Mouse (Mus musculus) CH12.LX (cell line): ENCODE results near the gene Tmem171. TPM values are rescaled to one million over a fixed set of nuclear protein-coding genes. Genes with fewer than 3 reads are reported as not detected.

Source experiments
- DNase-seq: peaks from one replicate; pipeline ENCODE4 v3.0.0-alpha.2; 2013; ENCODE audit errors: extremely low read depth
- H3K27ac ChIP-seq: 2 replicates; pipeline ENCODE4 v1.5.1; 2012; ENCODE audit warnings: low read depth, mild to moderate bottlenecking, control low read depth, moderate library complexity; ENCODE audit not compliant: insufficient read depth
- H3K27me3 ChIP-seq: replicated peaks from 2 replicates; pipeline ENCODE3; 2012; ENCODE audit warnings: inconsistent platforms
- H3K36me3 ChIP-seq, 2 experiments: replicated peaks in 1 of 2; 2 replicates each; pipeline versions ENCODE3 to v1.6.1; 2012; ENCODE audit warnings: inconsistent platforms in 1 of 2, low read length in 1 of 2, mild to moderate bottlenecking in 1 of 2, mixed read lengths in 1 of 2, moderate library complexity in 1 of 2; ENCODE audit not compliant: control insufficient read depth in 1 of 2, insufficient read depth in 1 of 2
- H3K4me1 ChIP-seq, 2 experiments: 2 replicates each; pipeline ENCODE4 v1.6.1; 2012; ENCODE audit warnings: inconsistent platforms in 1 of 2, moderate library complexity in 1 of 2; ENCODE audit not compliant: insufficient read depth in 2 of 2, control insufficient read depth in 1 of 2
- H3K4me2 ChIP-seq: 2 replicates; pipeline ENCODE4 v1.6.1; 2012; ENCODE audit warnings: low read depth, mild to moderate bottlenecking, control low read depth; ENCODE audit not compliant: poor library complexity, insufficient read depth, severe bottlenecking
- H3K4me3 ChIP-seq, 3 experiments: fragments of 150-350 bp in 1 of 3; sonication (generic) in 1 of 3; replicated peaks in 1 of 3; 2 replicates each; pipeline versions ENCODE3 to v1.5.1; 2011 to 2012; ENCODE audit warnings: low read depth in 2 of 3, low read length in 2 of 3, mild to moderate bottlenecking in 2 of 3, moderate library complexity in 2 of 3, control low read depth in 1 of 3, improper control_type of control experiment in 1 of 3, inconsistent platforms in 1 of 3, mixed read lengths in 1 of 3; ENCODE audit not compliant: poor library complexity in 1 of 3
- H3K79me2 ChIP-seq: replicated peaks from 2 replicates; pipeline ENCODE4 v1.6.1; 2012; ENCODE audit warnings: mild to moderate bottlenecking, moderate library complexity; ENCODE audit not compliant: control insufficient read depth, poor library complexity, insufficient read depth, severe bottlenecking; ENCODE audit errors: extremely low read depth
- H3K9ac ChIP-seq: 2 replicates; pipeline ENCODE4 v1.6.1; 2012; ENCODE audit warnings: low read depth, mild to moderate bottlenecking, control low read depth, moderate library complexity; ENCODE audit not compliant: insufficient read depth
- H3K9me3 ChIP-seq: replicated peaks from 2 replicates; pipeline ENCODE3; 2012; ENCODE audit warnings: low read length, inconsistent platforms, mixed read lengths
- BHLHE40 ChIP-seq: IDR thresholded peaks from 2 replicates; pipeline ENCODE4 v1.6.1; 2011; ENCODE audit warnings: mild to moderate bottlenecking, low read depth, low read length, improper control_type of control experiment
- CHD1 ChIP-seq: IDR thresholded peaks from 2 replicates; pipeline ENCODE4 v1.6.1; 2012; ENCODE audit warnings: low read depth, low read length, improper control_type of control experiment, inconsistent platforms
- E2F4 ChIP-seq: IDR thresholded peaks from 2 replicates; pipeline ENCODE4 v1.6.1; 2011; ENCODE audit warnings: low read depth, low read length, improper control_type of control experiment; ENCODE audit not compliant: insufficient replicate concordance
- GABPA ChIP-seq: IDR thresholded peaks from 2 replicates; pipeline ENCODE4 v1.6.1; 2012; ENCODE audit warnings: low read depth, low read length, improper control_type of control experiment, inconsistent platforms; ENCODE audit not compliant: insufficient replicate concordance
- HCFC1 ChIP-seq: IDR thresholded peaks from 2 replicates; pipeline ENCODE4 v1.6.1; 2012; ENCODE audit warnings: low read depth, mild to moderate bottlenecking, inconsistent platforms, low read length, improper control_type of control experiment
- IRF4 ChIP-seq: IDR thresholded peaks from 2 replicates; pipeline ENCODE4 v1.6.1; 2014; ENCODE audit warnings: low read depth, mild to moderate bottlenecking, inconsistent platforms, low read length, improper control_type of control experiment
- JUN ChIP-seq: IDR thresholded peaks from 2 replicates; pipeline ENCODE4 v1.6.1; 2011; ENCODE audit warnings: low read depth, mild to moderate bottlenecking, low read length, improper control_type of control experiment, moderate library complexity; ENCODE audit not compliant: insufficient read depth
- JUND ChIP-seq: conservative IDR thresholded peaks from 2 replicates; pipeline ENCODE4 v1.6.1; 2011; ENCODE audit warnings: low read depth, low read length, improper control_type of control experiment
- KAT2A ChIP-seq: IDR thresholded peaks from 2 replicates; pipeline ENCODE4 v1.6.1; 2012; ENCODE audit warnings: low read length, improper control_type of control experiment, inconsistent platforms; ENCODE audit not compliant: insufficient replicate concordance
- MAX ChIP-seq: IDR thresholded peaks from 2 replicates; pipeline ENCODE4 v1.6.1; 2011; ENCODE audit warnings: low read length, improper control_type of control experiment
- MAZ ChIP-seq: IDR thresholded peaks from 2 replicates; pipeline ENCODE4 v1.6.1; 2012; ENCODE audit warnings: low read depth, mild to moderate bottlenecking, inconsistent platforms, low read length, improper control_type of control experiment, moderate library complexity
- MXI1 ChIP-seq: IDR thresholded peaks from 2 replicates; pipeline ENCODE4 v1.6.1; 2011; ENCODE audit warnings: mild to moderate bottlenecking, low read depth, low read length, improper control_type of control experiment
- NELFE ChIP-seq: IDR thresholded peaks from 2 replicates; pipeline ENCODE4 v1.6.1; 2011; ENCODE audit warnings: low read depth, low read length, improper control_type of control experiment
- NRF1 ChIP-seq: IDR thresholded peaks from 2 replicates; pipeline ENCODE4 v1.6.1; 2014; ENCODE audit warnings: low read depth, mild to moderate bottlenecking, inconsistent platforms, low read length, improper control_type of control experiment, moderate library complexity
- POLR2AphosphoS2 ChIP-seq: IDR thresholded peaks from 2 replicates; pipeline ENCODE4 v1.6.1; 2011; ENCODE audit warnings: low read depth, low read length, improper control_type of control experiment
- RAD21 ChIP-seq: IDR thresholded peaks from 2 replicates; pipeline ENCODE4 v1.6.1; 2011; ENCODE audit warnings: low read depth, mild to moderate bottlenecking, low read length, improper control_type of control experiment, moderate library complexity
- SIN3A ChIP-seq: IDR thresholded peaks from 2 replicates; pipeline ENCODE4 v1.6.1; 2012; ENCODE audit warnings: low read length, improper control_type of control experiment, inconsistent platforms
- SMC3 ChIP-seq: IDR thresholded peaks from 2 replicates; pipeline ENCODE4 v1.6.1; 2011; ENCODE audit warnings: low read depth, low read length, improper control_type of control experiment
- TBP ChIP-seq: conservative IDR thresholded peaks from 2 replicates; pipeline ENCODE4 v1.6.1; 2011; ENCODE audit warnings: low read depth, low read length, improper control_type of control experiment
- UBTF ChIP-seq: IDR thresholded peaks from 2 replicates; pipeline ENCODE4 v1.6.1; 2012; ENCODE audit warnings: low read depth, mild to moderate bottlenecking, inconsistent platforms, low read length, improper control_type of control experiment, moderate library complexity
- USF2 ChIP-seq: conservative IDR thresholded peaks from 2 replicates; pipeline ENCODE4 v1.6.1; 2011; ENCODE audit warnings: low read depth, low read length, improper control_type of control experiment
- ZKSCAN1 ChIP-seq: IDR thresholded peaks from 2 replicates; pipeline ENCODE4 v1.6.1; 2012; ENCODE audit warnings: low read depth, inconsistent platforms, low read length, improper control_type of control experiment, borderline replicate concordance
- dilution Hi-C: fragments of 300-500 bp; cut with MboI; formaldehyde crosslinking; loops from 2 replicates; pipeline ENCODE4 v1.14.3; 2020; ENCODE audit warnings: low sequenced_read_pairs; ENCODE audit not compliant: extremely low pct_unique_long_range_greater_than_20kb, extremely low pct_ligation_motif_present
- in situ Hi-C: fragments of 300-500 bp; cut with MboI; formaldehyde crosslinking; loops from 3 replicates; pipeline ENCODE4 v1.14.3; 2019; ENCODE audit warnings: low sequenced_read_pairs, low pct_ligation_motif_present, low pct_unique_long_range_greater_than_20kb, mixed read lengths
- polyA plus RNA-seq: library from polyadenylated mRNA; unstranded; fragments of >175 nt; gene quantifications from 2 replicates; pipeline ENCODE4 v1.2.1, GENCODE M21; 2012; ENCODE audit warnings: low read depth; ENCODE audit not compliant: insufficient read length
- total RNA-seq, 2 experiments: library from RNA; depleted of rRNA; stranded (reverse); fragments of 300-350 nt in 1 of 2; fragments of >200 nt in 1 of 2; gene quantifications; 2 replicates each; pipeline ENCODE4 v1.2.3; 2012 to 2014

Gene Tmem171
- total and polyA plus RNA-seq, 3 experiments: not detected

- H3K9ac ChIP-seq: no peak overlapping the region
- peaks cover 0 to 33% of the 10 kb centered on the region in 2 experiments; a peak in 2 of 4 replicates for H3K4me1 ChIP-seq
- H3K36me3 ChIP-seq: no peaks in the 10 kb centered on the region
- no peak overlapping the region for H3K4me2 ChIP-seq
- H3K79me2 ChIP-seq: no peaks in the 10 kb centered on the region
- H3K27ac ChIP-seq: no peak overlapping the region
- no peak for DNase-seq
- H3K9me3 ChIP-seq: no peaks in the 10 kb centered on the region
- dilution Hi-C loops (no loop called here), in situ Hi-C loops (no loop called here)
- H3K27me3 ChIP-seq: no peaks in the 10 kb centered on the region
- H3K4me3 ChIP-seq: no peak overlapping the region
- TF ChIP-seq POLR2AphosphoS2 (no peak), USF2 (no peak), ZKSCAN1 (no peak), NRF1 (no peak), NELFE (no peak)
These were observed 6.7 kb downstream of the Tmem171 start for GRCm38 (mm10) chr13:98687931-98688330.

GRCm38 (mm10) chr13:98684144-98684900 lies 10.3 kb downstream of the Tmem171 start:
- H3K27ac ChIP-seq: no peak overlapping the region
- TF ChIP-seq CHD1 (no peak), BHLHE40 (peak; percentile 36; the same call in 1 of the 2 replicates)
- TF ChIP-seq, all 38 proteins: peak for 1
- Histone ChIP-seq H3K4me1 (peaks cover 0 to 47% of the 10 kb centered on the region in 2 experiments; a peak in 2 of 4 replicates), H3K27me3 (no peaks in the 10 kb centered on the region), H3K9me3 (no peaks in the 10 kb centered on the region), H3K79me2 (no peaks in the 10 kb centered on the region), H3K36me3 (no peaks in the 10 kb centered on the region), H3K4me2 (no peak overlapping the region), H3K9ac (no peak overlapping the region), H3K4me3 (no peak overlapping the region)
- dilution Hi-C loops (no loop called here), in situ Hi-C loops (no loop called here)
- DNase-seq: no peak

- H3K9ac ChIP-seq: no peak overlapping the region
- no peak overlapping the region for H3K4me3 ChIP-seq
- in situ Hi-C loops: no loop called here
- H3K4me2 ChIP-seq: no peak overlapping the region
- H3K27ac ChIP-seq: no peak overlapping the region
- no peaks in the 10 kb centered on the region for H3K79me2 ChIP-seq
- no peaks in the 10 kb centered on the region for H3K36me3 ChIP-seq
- H3K4me1 ChIP-seq: peaks cover 8 to 56% of the 10 kb centered on the region in 2 experiments; a peak in 3 of 4 replicates
- no peaks in the 10 kb centered on the region for H3K9me3 ChIP-seq
- DNase-seq: no peak
- dilution Hi-C loops: no loop called here
- H3K27me3 ChIP-seq: no peaks in the 10 kb centered on the region
- TF ChIP-seq SMC3 (no peak), E2F4 (no peak), TBP (no peak), NRF1 (no peak), IRF4 (no peak), MAX (no peak), POLR2AphosphoS2 (no peak), GABPA (no peak), KAT2A (no peak), RAD21 (no peak), USF2 (no peak), HCFC1 (no peak), UBTF (no peak), SIN3A (no peak), JUND (no peak), JUN (no peak), MAZ (no peak), MXI1 (no peak)
These were observed 11.2 kb downstream of the Tmem171 start for GRCm38 (mm10) chr13:98683412-98683811.
